Mouse (Mus musculus): ENCODE measurements at regions not wholly inside any gene's neighbourhood (a gene's known extent, or its start where the extent isn't known, plus 50 kb on each side); places are given as distances from the start of the nearest gene placed in this dataset.

DNA sequence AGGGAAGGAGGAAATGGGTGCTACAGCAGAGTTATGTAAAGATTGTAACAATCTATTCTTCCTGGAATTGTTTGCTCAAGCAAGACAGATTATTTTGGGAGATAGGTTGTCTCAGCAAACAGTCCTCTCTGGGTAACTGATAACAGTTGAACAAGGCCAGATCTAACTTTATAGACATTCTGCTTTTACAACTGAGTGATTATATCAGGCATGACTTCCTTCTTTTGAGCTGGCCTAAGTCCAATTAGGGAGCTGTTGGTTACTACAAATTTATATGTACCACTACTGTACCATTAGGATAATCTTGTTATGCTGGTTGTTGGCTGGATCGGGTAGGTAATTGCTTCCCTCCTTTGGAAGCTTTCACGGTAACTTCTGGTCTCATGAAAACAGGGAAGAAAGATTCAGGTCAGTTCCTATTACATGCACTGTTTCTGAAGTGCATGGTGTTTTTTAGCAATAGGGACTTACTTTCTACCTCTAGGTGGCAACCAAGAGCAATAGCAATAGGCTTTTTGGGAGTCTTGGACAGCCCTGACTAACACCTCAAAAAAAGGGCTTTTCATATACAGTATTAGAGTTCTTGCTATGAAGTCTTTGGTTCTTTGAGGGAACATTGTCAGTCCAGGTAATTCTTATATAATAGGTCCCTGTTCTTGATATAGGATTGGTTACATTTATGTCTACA lies 363.9 kb upstream of the Slc5a7 start:
- TF ChIP-seq CTCF (IDR thresholded peaks at IDR 0.05; ENCODE audit: extremely low read depth, insufficient read depth, low read length) (peak; percentile 12; the same call in 1 of the 2 replicates), POLR2A (IDR thresholded peaks at IDR 0.05; ENCODE audit: extremely low read depth, insufficient read depth, low read length) (no peak)
